8 mouse cellular contexts compared by ENCODE assay signal in the genomic region with DNA sequence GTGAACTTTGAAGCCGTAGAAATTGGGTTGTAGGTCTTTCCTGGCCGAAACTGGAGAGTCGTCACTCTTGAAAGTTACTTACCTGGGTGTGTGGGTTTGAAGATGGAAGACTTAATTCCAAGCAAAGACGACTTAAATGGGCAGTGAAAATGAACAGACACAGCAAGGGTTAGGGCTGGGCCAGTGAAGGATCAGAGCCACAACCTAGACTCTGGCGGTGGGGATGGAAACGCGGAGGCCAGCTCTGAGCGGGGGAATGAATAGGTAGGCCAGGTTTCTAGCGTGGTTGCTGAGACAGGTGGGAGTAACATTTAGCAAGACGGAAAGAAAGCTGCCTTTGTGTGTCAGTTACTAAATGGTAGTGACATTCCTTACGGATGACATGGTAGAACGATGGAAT. TPM values are rescaled to one million over a fixed set of nuclear protein-coding genes. Genes with fewer than 3 reads are reported as not detected.
DNase-seq lines count a peak whose midpoint lies in the region; ATAC-seq and TF ChIP-seq lines count a peak whose summit lies in the region.

No protein-coding gene starts in this region.

- no peaks in the 10 kb centered on the region for H3K27me3 ChIP-seq in heart, embryonic 13.5 days (replicated peaks)
- no peaks in the 10 kb centered on the region for H3K27me3 ChIP-seq in G1E (ENCODE audit: insufficient read depth, low read length)
- H3K27me3 ChIP-seq in forebrain, embryonic 16.5 days (replicated peaks; ENCODE audit: control insufficient read depth, insufficient read depth, low read length) = no peaks in the 10 kb centered on the region

- H3K4me3 ChIP-seq in heart, embryonic 13.5 days = peak overlapping the region; percentile 74
- peak overlapping the region; percentile 75 for H3K4me3 ChIP-seq in G1E (ENCODE audit: low read depth, low read length)
- peak overlapping the region; percentile 90 for H3K4me3 ChIP-seq in forebrain, embryonic 16.5 days (replicated peaks; ENCODE audit: low read length)

- no peak for DNase-seq in heart, postnatal 10 days
- peak; percentile 43 for DNase-seq in G1E (ENCODE audit: low spot score)
- peak; percentile 49 for DNase-seq in mesoderm, embryonic 11.5 days (ENCODE audit: low read depth, low spot score)
- no peak for DNase-seq in left cerebral cortex, adult 9 months (ENCODE audit: low spot score in 2 of 2)
- no peak for DNase-seq in urinary bladder, postnatal 14 days (ENCODE audit: low spot score)
- DNase-seq in layer of hippocampus, adult 9-11 months = no peak

- no peak for TF ChIP-seq CTCF in G1E (IDR thresholded peaks at IDR 0.05; ENCODE audit: low read depth, low read length)

- WGBS in heart, embryonic 13.5 days = 48% methylated on average over 12 of the region's 12 CpGs
- WGBS in forebrain, embryonic 16.5 days = 67% methylated on average over 12 of the region's 12 CpGs

- intact Hi-C loops in heart, postnatal 10 days (cut with DNase I) = loop anchor here (1.0 kb wide), 1 partner anchor 35 kb away; no protein-coding TSS in a partner anchor

- H3K4me1 ChIP-seq in heart, embryonic 13.5 days = peaks cover 27% of the 10 kb centered on the region
- H3K4me1 ChIP-seq in G1E (ENCODE audit: insufficient read depth, low read depth, low read length) = peaks cover 32% of the 10 kb centered on the region
- H3K4me1 ChIP-seq in forebrain, embryonic 16.5 days (replicated peaks; ENCODE audit: control insufficient read depth, insufficient read depth, low read length) = peaks cover 21% of the 10 kb centered on the region

- no peak for ATAC-seq in heart, embryonic 13.5 days (ENCODE audit: extremely low read depth, insufficient number of reproducible peaks, low FRiP score, low TSS enrichment)
- no peak for ATAC-seq in G1E (ENCODE audit: extremely low read depth, insufficient number of reproducible peaks, low FRiP score, poor library complexity, severe bottlenecking)
- no peak for ATAC-seq in forebrain, embryonic 16.5 days

- H3K27ac ChIP-seq in heart, embryonic 13.5 days (replicated peaks) = peak overlapping the region; percentile 90
- peak overlapping the region; percentile 92 for H3K27ac ChIP-seq in forebrain, embryonic 16.5 days (ENCODE audit: low read length)

- no peaks in the 10 kb centered on the region for H3K9me3 ChIP-seq in heart, embryonic 13.5 days
- H3K9me3 ChIP-seq in G1E (replicated peaks) = no peaks in the 10 kb centered on the region
- H3K9me3 ChIP-seq in forebrain, embryonic 16.5 days (ENCODE audit: control insufficient read depth, low read length) = no peaks in the 10 kb centered on the region

- H3K9ac ChIP-seq in heart, embryonic 13.5 days = peak overlapping the region; percentile 90
- H3K9ac ChIP-seq in forebrain, embryonic 16.5 days (replicated peaks; ENCODE audit: low read depth, low read length) = peak overlapping the region; percentile 84

- no peaks in the 10 kb centered on the region for H3K36me3 ChIP-seq in heart, embryonic 13.5 days
- peaks cover 3% of the 10 kb centered on the region for H3K36me3 ChIP-seq in G1E (replicated peaks)
- H3K36me3 ChIP-seq in forebrain, embryonic 16.5 days (ENCODE audit: control insufficient read depth, insufficient read depth) = no peaks in the 10 kb centered on the region

- peak overlapping the region; percentile 92 for H3K4me2 ChIP-seq in heart, embryonic 13.5 days
- H3K4me2 ChIP-seq in forebrain, embryonic 16.5 days (ENCODE audit: low read length) = peak overlapping the region; percentile 89

RNA-seq across cellular contexts. Expression of gene Btbd9, which starts 0.7 kb away (rescaled TPM):
- 43.1 and 44.4 TPM in 2 replicates for polyA plus RNA-seq in heart, embryonic 13.5 days (2015; fragmentation: Nextera tagmentation; extraction: Ambion mirVana)
- total RNA-seq in heart, postnatal 10 days (2021) = 10 to 100 TPM; 30.9 to 34.0 TPM
- total RNA-seq in G1E (2014; fragmentation: Nextera tagmentation) (37.5 and 57.5 TPM in 2 replicates), G1E (2017) (25.5 and 33.6 TPM in 2 replicates)
- 68.4 and 97.3 TPM in 2 replicates for polyA plus RNA-seq in G1E (2012)
- 141 and 147 TPM in 2 replicates for polyA plus RNA-seq in forebrain, embryonic 16.5 days (2015; fragmentation: Nextera tagmentation; extraction: Ambion mirVana)

RNA-seq across cellular contexts. Expression of gene Dnah8, which starts 47.2 kb away (rescaled TPM):
- polyA plus RNA-seq in heart, embryonic 13.5 days (2015; fragmentation: Nextera tagmentation; extraction: Ambion mirVana) = 1.4 and 2.1 TPM in 2 replicates
- 1 to 10 TPM; 3.0 to 3.8 TPM for total RNA-seq in heart, postnatal 10 days (2021)
- total RNA-seq in G1E (2014; fragmentation: Nextera tagmentation) = 49.3 and 69.4 TPM in 2 replicates
- 37.0 and 42.5 TPM in 2 replicates for total RNA-seq in G1E (2017)
- 1.5 and 3.5 TPM in 2 replicates for polyA plus RNA-seq in G1E (2012)
- 1.6 and 2.0 TPM in 2 replicates for polyA plus RNA-seq in forebrain, embryonic 16.5 days (2015; fragmentation: Nextera tagmentation; extraction: Ambion mirVana)

RNA-seq across cellular contexts. Expression of gene Glo1, which starts 49.7 kb away (rescaled TPM):
- 194 and 205 TPM in 2 replicates for polyA plus RNA-seq in heart, embryonic 13.5 days (2015; fragmentation: Nextera tagmentation; extraction: Ambion mirVana)
- 100 to 1,000 TPM; 132 to 159 TPM for total RNA-seq in heart, postnatal 10 days (2021)
- total RNA-seq in G1E (2014; fragmentation: Nextera tagmentation) (402 and 407 TPM in 2 replicates), G1E (2017) (913 and 1,040 TPM in 2 replicates)
- 42.2 and 90.8 TPM in 2 replicates for polyA plus RNA-seq in G1E (2012)
- 156 and 176 TPM in 2 replicates for polyA plus RNA-seq in forebrain, embryonic 16.5 days (2015; fragmentation: Nextera tagmentation; extraction: Ambion mirVana)

Comparison
In these comparisons a context has a peak if more than half of its experiments do, and no peak if none do; other contexts are left out.
1. DNase-seq: peak in G1E (single experiment) and mesoderm, embryonic 11.5 days (single experiment); none in heart, postnatal 10 days (0 of 2), left cerebral cortex, adult 9 months (0 of 2), urinary bladder, postnatal 14 days (single experiment) and layer of hippocampus, adult 9-11 months (single experiment).
2. Peak in every context shown above with its lines, with median percentiles within 50 percentile points of each other: H3K4me3 ChIP-seq.